Mouse (Mus musculus): ENCODE data around the gene Vmn1r48.
"Not testable (repeated sequence)": the region's sequence is repeated elsewhere in the genome, so short reads cannot be mapped to it uniquely, and the experiment has no call there.

Gene Vmn1r48

GRCm38 (mm10) chr6:90036741-90037140, at the start of gene Vmn1r48:
Gene Vmn1r48, minus strand, starts transcription at chr6:90036841.
- not testable (repeated sequence) for DNase-seq (ENCODE audit: low spot score in 2 of 2)

GRCm38 (mm10) chr6:90078406-90078805, 41.8 kb upstream of the Vmn1r48 start, which contains the start of gene Vmn1r49:
Gene Vmn1r49, minus strand, starts transcription at chr6:90078506.
- DNase-seq (ENCODE audit: low spot score in 2 of 2): no peak

- not testable (repeated sequence) for DNase-seq (ENCODE audit: low spot score in 2 of 2)
These were observed 20.8 kb downstream of the Vmn1r48 start, which contains the start of gene Vmn1r47 for GRCm38 (mm10) chr6:90015847-90016246. Gene Vmn1r47, plus strand, starts transcription at chr6:90016147.

GRCm38 (mm10) chr6:89985989-89986388, 50.7 kb downstream of the Vmn1r48 start:
- no peak for DNase-seq (ENCODE audit: low spot score in 2 of 2)

Data from right cerebral cortex, adult 2 months (tissue).